Mouse (Mus musculus) T-helper 17 cell (primary cell): ENCODE results near the gene Hmgcl.

Source experiments
- in situ Hi-C, 2 experiments: fragments of 300-600 bp; cut with MboI, MseI; formaldehyde crosslinking; loops; 1 replicate in 1 of 2; 2 replicates in 1 of 2; pipeline ENCODE4 v1.15.1; 2025; ENCODE audit warnings: high pct_unique_total_duplicates in 2 of 2

Gene Hmgcl

DNA sequence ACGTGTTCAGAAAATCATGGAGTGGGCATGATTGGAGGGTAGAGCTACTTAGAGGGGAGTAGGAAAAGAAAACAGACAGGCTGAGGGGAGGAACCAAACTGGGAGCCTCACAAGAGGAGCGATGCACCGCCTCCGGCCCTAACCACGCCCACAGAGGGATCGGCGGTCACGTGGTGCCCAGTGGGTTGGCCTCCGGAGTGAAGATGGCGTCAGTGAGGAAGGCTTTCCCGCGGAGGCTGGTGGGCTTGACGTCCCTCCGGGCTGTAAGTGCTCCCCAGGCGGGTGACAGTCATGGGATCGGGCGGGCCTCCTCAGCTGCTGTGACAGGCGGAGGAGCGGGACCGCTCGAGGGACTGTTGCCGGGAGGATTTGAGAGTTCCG is at the start of gene Hmgcl:
Hmgcl (plus strand) TSS at position 171 of the 381 bp plus-strand sequence.
- in situ Hi-C loops, result loop anchor here in 1 of 2 experiments (5.0 kb wide), 1 partner anchor 144 kb away; no protein-coding TSS in a partner anchor

DNA sequence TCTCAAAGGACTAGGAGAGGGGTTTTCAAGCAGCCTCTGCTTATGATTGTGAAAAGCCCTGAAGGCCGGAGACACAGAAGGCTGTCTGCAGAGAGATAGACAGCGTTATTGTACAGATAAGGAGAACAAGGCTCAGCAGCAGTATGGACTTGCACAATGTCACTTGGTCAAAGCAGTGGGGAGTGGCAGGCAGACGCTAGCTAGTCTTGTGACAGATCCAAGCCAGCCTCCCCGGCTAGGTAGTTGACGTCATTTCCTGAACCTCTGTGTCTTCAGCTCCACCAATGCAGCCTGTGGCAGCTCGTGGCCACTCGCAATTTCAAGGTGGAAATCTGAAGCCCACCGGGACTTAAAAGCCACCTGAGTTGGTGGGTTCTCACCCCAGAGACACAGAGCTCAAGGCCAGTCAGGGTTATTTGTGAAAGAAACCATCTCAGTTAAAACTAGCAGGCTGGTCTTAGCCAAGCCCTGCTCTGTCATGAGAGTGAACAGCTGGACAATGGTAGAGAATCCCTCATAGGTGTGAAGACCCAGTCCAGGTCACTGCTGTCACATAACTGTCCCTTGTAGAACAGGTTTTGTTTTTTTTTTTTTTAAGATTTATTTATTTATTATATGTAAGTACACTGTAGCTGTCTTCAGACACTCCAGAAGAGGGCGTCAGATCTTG is 47.7 kb upstream of the Hmgcl start:
- in situ Hi-C loops, result no loop called here

DNA sequence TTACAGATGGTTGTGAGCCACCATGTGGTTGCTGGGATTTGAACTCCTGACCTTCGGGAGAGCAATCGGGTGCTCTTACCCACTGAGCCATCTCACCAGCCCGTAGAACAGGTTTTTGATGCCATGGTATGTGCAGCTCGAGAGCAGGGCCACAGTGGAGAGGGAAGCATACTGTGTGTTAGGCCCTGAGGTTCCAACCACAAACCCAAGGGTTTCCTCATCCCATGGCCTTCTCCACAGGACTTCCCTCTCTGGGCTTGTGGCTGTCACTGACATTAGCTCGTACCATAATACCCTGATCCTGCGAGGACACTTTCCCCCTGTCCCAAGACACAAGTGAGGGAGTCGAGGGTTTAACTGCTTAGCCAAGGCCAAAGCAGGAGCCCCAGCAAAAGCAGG is 47.2 kb upstream of the Hmgcl start:
- in situ Hi-C loops, result no loop called here

DNA sequence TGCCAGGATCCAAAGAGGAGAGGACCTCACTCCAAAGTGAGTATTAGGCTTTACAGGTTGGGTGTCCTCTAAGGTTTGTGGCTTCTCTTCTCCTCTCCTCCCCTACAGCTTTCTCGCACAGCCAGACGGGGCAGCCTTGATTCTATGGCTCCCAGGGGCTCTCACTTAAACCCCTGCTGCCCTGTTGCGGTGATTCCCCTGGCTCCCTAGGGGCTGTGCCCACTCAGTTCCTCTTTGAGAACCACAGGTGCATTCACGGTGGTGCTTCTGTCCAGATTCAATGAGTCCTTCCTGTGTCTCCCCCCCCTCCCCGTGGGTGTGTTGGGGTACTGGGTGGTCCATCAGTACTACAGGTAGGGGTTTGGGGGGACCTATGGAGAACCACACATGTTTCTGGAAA is 46.2 kb upstream of the Hmgcl start:
- in situ Hi-C loops, result loop anchor here in 1 of 2 experiments (10.0 kb wide), 1 partner anchor 195 kb away; no protein-coding TSS in a partner anchor

DNA sequence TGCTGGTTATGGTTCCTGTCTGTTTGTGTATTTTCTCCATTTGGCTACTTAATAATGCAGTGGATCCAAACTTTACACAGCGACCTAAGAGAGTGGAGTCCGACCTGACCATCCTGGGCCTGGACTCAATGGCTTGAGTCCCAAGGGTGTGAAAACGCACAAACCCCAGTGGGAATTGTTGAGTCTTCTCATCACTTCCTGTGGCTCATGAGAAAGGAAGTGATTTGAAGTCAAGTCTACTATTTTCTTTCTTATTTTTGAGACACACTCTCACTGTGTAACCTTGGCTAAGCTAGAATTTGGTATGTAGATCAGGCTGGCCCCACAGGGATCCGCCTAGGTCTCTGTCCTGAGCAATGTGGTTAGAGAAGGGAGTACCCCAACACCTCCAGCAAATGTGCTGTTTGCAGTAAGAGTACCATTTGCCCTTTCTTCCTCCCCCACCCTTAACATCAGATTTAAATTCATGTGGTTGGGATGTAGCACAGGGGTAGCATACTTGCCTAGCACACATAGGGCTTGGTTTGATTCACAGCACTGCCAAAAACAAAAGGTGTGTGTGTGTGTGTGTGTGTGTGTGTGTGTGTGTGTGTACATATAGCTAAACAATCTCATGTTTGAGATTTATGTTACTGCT is 43.5 kb upstream of the Hmgcl start:
- in situ Hi-C loops, result loop anchor here in 1 of 2 experiments (10.0 kb wide), 1 partner anchor 198 kb away; no protein-coding TSS in a partner anchor

DNA sequence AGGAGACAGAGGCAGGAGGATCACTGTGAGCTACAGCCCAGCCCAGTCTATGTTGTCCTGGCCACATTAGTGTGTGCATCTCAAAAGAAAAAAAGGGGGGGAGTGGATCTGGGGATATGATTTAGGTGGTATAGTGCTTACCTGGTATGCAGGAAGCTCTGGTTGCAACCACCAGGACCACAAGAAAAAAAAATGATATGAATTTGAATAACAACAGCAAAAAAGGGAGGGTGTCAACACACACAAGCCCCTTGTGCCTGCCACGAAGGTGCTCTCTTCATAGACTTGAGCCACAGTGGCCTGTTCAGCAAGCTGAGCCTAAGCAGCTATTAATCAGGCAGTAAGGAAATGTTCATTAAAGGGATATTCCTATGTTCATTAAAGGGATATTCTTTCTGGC is 41.4 kb upstream of the Hmgcl start:
- in situ Hi-C loops, result loop anchor here in 1 of 2 experiments (10.0 kb wide), 1 partner anchor 200 kb away; no protein-coding TSS in a partner anchor

DNA sequence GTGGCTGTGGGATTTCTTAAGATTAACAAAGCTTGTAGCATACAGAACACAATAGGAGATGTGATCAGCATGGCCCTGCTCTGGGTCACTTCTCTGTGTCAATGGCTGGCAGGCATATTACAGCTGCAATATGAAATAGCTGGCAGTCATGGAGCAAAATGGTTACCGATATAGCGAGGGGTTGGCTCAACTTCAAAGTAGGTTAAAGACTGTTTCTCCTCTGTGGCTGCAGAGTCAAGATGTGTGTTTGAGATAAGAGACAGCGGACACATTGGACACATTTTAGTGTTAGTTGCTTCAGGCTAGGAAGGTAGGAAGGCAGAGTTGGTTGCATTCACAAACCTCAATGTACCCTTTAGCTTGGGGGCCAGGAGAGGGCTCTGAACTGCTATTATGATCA is 39.6 kb upstream of the Hmgcl start:
- in situ Hi-C loops, result loop anchor here in 1 of 2 experiments (10.0 kb wide), 1 partner anchor 202 kb away; no protein-coding TSS in a partner anchor

DNA sequence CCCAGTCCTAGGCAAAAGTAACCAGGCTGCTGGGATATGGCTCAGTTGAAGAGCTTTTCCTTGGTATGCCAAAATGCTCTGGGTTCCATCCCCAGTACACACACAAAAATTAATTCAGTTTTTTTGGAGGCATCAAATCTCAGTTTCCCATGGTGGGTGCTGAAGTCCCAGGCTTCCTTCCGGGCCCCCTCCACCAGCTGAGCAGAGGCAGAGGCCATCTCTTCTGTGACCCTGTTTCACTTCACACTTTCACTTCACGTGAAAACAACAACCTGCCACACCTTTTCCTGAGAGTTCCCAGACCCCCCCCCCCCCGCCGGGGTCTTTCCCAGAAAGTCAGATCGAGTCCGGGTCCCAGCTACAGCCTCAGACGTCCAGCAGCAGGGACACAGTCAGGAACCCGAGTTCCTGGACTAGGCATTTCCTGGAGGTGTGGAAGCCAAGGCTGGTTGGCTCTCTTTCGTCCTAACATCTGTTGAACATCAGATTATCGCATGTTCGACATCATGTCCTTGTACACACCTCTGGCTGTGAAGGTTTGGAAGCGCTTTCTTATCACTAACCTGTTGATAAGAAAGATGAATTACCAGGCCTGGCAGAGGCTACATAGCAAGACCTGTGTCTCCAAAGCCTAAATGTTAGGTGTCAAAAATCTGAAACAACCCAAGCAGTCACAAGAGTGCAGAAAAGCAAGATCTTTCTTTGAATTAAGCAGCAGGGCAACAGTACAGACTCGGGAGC is 36.8 kb upstream of the Hmgcl start:
- in situ Hi-C loops, result loop anchor here in 1 of 2 experiments (10.0 kb wide), 1 partner anchor 205 kb away; no protein-coding TSS in a partner anchor

DNA sequence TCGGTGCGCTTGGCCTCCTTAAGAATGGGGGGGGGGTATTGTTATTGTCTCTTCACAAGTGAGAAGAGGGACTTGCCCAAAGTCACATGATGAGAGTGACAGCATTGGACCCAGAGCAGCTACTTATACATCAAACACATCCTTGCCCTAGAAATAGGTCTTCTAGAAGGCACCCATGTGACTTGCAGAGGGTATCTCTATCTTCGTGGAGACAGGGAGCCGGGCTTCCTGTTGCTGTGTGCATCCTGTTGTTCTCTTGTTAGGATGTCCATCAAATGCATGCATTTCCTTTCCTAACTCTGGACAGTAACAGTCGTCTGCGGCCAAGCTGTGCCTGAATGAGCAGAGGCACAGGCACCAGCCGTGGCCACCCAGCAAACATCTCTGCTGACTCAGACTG is 34.7 kb upstream of the Hmgcl start:
- in situ Hi-C loops, result no loop called here

DNA sequence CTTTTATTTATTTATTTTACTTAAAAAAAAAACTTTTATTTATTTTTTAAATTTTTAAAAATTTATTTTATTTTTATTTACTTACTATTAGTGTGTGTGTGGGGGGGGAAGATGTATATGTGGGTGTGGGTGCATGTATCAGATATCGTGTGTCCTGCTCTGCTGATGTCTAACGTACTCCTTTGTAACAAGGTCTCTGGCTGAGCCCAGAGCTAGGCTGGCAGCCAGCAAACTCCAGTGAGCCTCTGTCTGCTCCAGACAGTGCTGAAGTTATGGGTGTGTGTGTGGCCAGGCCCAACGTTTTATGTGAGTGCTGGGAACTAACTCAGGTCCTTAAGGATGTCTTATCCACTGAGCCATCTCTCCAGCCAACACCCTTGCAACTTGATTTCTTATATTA is 34.1 kb upstream of the Hmgcl start:
- in situ Hi-C loops, result no loop called here

DNA sequence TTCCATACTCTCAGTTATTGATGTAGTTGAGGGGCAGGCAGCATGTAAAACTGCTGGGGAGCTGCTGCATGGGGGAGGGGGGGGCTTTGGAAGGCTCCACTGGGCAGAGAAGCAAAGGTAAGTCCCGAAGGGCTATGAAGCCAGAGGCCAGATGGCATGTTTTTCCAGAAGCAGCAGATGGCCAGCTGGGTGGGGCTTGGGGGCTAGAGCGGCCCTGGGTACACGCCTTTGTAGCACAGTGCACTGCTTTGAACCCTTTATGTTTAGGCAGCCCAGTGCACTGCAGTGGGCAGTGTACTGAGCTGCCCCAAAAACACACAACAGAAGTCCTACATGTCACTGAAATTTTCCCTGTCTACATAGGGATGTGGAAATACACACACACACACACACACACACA is 33.4 kb upstream of the Hmgcl start:
- in situ Hi-C loops, result no loop called here

DNA sequence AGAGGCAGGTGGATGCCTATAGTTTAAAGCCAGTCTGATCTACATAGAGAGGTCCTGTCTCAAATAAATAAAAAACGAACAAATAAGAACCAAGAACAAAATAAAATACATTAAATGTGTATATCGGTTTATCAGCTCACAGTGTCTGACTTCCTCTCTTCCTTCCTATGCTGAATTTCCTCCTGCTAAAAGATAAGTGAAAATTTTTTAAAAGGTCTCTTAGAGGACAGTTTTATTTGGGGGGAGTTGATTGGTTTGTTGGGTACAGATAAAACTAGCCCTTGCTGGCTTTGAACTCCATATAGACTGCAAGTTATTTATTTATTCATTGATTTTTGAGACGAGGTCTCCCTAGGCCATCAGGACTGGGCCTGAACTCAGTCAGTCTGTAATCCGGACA is 32.8 kb upstream of the Hmgcl start:
- in situ Hi-C loops, result no loop called here

DNA sequence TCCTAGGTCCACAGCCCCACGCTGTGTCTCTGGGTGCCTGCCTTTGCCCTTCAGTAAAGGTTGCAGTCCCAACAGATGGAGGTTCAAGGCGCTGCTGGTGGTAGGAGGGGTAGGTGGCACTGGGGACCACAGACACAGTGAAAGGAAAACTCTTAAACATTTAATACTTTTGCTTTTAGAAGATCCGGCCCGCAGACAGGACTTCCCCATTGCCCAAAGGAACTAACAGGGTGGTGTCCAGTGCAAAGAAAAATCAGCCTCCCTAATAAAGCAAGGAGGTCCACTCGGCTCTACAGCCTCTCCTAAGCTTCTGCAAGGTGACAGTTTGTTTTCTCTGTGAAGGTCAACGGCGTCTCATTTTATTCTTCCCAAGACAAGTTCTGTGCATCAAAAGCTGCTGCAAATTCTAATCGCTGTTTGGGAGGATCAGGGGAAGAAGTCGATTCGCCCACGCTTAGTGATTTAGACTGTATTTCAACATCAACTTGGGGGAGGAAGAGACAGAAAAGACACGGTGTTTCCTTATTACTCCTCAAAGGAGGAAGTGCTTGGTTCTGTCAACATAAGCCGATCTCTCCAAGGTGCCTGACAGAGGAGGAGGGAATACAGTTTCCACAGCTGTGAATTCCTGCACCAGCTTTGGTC is 27.5 kb upstream of the Hmgcl start:
- in situ Hi-C loops, result no loop called here

DNA sequence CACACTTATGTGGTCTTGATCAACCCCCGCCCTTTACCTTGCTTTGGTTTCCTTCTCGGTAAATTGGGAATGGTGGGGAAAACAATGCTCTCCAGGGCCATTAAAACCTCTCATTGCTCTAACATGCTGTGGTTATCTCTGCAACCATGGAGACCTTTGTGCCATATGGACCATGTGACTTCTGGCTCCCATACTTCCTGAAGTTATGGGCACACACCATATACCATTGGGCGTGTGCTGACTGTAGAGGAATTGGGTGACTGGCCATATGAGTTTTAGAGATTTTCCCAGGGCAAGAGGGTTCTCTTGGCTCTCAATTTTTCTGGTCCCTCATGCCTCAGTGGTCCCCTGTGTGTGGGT is 27.0 kb upstream of the Hmgcl start:
- in situ Hi-C loops, result no loop called here

DNA sequence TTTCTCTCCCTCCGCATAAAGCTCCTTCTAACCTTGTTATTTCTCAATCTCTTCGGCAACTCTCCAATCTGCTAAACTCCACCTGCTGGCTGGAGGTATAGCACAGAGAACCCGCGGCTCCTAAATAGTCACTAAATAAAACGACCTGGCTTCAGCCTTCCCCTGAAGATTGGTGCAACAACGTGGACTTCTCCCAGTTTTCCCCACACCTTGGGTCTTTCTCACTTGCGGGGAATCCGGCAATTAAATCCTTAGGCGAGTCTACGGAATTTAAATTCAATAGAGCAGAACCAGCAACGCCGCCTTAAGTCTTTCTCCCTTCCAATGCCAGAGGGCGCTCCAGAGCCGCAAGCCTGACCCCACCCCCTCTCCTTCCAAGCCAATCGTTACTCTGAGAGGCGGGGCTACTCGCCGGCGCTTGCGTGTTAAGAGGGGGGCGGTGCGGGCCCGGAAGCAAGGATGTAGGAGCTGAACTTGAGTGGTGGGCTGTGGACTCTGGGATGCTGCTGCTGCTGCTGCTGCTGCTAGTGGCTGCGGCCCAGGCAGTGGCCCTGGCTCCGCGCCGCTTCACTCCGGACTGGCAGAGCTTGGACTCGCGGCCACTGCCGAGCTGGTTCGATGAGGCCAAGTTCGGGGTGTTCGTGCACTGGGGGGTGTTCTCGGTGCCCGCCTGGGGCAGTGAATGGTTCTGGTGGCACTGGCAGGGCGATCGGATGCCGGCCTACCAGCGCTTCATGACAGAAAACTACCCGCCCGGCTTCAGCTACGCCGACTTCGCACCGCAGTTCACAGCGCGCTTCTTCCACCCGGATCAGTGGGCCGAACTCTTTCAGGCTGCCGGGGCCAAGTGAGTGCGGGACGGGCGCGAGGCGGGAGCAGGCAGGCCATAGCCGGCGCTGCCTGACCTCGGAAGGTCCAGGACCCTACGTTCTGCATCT is 25.7 kb upstream of the Hmgcl start, which contains the start of gene Fuca1:
Fuca1 (plus strand) TSS at position 432 of the 938 bp plus-strand sequence.
- in situ Hi-C loops, result loop anchor here in 1 of 2 experiments (5.0 kb wide), 1 partner anchor 33 kb away; no protein-coding TSS in a partner anchor

DNA sequence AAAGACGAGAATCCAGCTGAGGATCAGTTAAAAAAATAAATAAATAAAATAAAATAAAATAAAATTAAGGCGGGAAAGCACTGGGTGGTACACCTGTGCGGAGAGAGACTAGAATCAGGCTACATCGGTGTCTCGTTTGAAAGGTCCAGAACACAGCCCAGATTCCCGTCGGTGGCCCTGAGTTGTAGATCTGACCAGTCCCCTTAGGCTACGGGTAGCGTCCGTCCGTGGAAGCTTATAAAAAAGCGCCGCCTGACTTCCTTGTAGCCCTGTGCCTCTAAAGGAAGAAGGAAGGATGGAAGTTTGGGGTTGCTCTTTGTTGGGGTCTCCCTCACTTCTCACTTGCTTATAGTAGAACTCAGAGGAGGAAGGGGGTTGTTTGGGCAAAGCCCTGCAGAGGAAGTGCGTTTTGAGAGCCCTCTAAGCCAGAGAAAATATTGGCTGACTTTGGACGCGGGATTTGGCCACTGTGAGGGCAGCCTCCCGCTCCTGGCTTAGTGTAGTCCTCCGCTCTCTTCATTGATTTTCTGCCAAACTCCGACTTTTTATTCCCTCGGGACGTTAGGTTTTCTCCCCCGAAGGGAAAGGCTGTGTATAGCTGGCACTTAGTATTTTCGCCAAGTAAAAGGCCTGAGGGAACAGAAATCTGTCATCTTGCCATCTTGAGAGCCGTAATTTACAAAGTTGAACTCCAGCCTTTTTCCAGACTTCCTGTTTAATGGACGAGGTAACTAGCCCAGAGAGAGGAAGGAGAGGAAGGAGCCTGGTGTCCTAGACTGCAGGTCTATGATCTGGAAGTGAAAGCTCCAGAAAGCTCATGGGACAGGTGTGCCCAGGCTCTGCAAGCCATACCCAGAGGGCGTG is 24.8 kb upstream of the Hmgcl start:
- in situ Hi-C loops, result loop anchor here in 1 of 2 experiments (5.0 kb wide), 1 partner anchor 34 kb away; no protein-coding TSS in a partner anchor

DNA sequence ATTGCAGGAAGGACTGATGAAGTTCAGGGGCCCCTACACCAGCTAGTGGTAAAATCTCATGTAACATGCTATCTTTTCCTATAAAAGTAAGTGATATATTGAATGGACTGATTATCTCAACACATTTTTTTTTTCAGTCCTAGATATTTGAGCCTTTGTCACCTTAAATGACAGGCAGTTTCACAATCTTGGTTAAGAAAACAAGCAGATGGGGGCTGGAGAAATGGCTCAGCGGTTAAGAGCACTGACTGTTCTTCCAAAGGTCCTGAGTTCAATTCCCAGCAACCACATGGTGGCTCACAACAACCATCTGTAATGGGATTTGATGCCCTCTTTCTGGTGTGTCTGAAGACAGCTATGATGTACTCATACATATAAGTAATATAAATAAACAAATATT is 24.1 kb upstream of the Hmgcl start:
- in situ Hi-C loops, result loop anchor here in 1 of 2 experiments (5.0 kb wide), 1 partner anchor 35 kb away; no protein-coding TSS in a partner anchor

DNA sequence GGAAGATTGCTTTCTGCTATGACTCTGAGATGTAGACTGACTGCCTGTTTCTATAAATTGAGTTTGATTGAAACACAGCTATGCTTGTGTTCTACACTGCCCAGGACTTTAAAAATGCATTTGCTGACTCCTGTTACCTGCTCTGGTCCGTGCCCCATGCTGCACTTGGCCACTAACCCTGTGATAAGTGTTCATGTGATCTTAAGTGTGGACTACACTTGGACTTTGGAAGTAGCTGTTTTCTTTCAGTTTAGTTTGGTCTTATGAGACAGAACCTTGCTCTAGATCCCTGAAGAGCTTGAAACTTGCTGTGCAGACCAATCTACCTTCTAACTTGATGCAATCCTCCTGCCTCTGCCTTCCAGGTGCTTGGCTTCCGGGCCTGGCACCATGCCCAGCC is 21.8 kb upstream of the Hmgcl start:
- in situ Hi-C loops, result loop anchor here in 1 of 2 experiments (5.0 kb wide), 1 partner anchor 37 kb away; no protein-coding TSS in a partner anchor

DNA sequence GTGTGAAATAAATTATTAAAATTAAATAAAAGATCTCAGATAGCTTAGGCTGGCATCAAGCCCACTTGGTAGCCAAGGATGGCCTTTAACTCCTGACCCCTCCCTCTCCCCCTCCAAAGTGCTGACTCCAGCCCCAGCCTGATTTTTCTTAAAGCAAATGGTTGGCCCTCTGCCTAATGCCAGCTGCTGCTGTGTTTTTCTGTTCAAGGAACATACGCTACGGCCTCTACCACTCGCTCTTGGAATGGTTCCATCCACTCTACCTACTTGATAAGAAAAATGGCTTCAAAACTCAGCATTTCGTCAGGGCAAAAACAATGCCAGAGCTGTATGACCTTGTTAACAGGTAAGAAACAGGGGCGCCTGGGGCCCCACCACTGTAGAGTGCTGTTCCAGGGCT is 20.9 kb upstream of the Hmgcl start:
- in situ Hi-C loops, result loop anchor here in 1 of 2 experiments (5.0 kb wide), 1 partner anchor 123 kb away; no protein-coding TSS in a partner anchor
